8 mouse cellular contexts compared by ENCODE assay signal in the genomic region with DNA sequence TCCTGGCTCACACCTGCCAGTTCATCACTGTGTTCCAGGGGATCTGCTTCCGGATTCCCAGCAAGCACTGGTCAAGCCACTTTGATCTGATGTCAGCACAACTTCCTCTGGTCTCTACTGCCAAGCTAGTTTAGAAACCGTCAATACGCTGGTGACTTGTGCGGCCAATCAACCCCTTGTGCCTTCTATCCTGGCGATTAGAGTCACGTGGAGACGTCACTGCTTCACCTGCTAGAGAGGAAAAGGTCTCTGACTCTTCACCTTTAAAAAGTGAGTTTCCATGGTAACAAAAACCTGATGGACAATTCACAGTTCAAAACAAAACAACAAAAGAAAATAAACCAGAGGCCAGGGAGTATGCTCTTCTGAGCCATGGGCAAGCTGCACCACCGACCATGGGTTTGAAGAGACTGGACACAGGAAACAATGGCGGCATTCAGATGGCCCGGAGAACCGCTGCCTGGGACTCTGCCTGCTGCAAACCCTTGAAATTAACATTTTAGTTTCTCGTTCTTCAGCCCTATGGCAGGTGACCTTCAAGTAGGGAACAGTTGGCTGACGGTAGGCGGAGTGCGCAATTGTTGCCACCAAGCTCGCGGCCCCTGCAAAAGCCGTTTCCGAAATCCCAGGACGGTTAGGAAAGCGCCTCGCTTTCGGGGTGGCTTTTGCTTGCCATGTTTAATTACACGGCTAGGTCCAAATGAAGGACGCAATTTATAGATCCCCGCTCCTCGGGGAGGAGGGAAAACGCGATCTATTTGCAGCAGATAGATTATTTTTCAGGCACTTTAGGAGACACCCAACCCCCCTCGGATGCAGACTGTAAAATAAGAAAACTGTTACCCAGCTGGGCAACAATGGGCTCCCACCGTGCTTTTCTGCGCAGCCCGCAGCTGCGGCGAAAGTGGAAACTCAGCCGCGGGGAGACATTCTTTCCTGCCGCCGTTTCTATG.
A peak's percentile ranks its signal among the peaks of the same experiment; 100 is the strongest.
DNase-seq lines count a peak whose midpoint lies in the region; ATAC-seq and TF ChIP-seq lines count a peak whose summit lies in the region.

No protein-coding gene starts in this region.

- no peak for TF ChIP-seq CTCF in liver, postnatal 0 days (IDR thresholded peaks at IDR 0.05; ENCODE audit: low read depth)

- ATAC-seq in liver, embryonic 12.5 days: no peak
- ATAC-seq in liver, postnatal 0 days: no peak
- ATAC-seq in embryonic facial prominence, embryonic 12.5 days (ENCODE audit: insufficient number of reproducible peaks, insufficient read depth, low FRiP score, low TSS enrichment): no peak
- no peak for ATAC-seq in intestine, embryonic 14.5 days (replicated peaks; ENCODE audit: low FRiP score, low TSS enrichment, low read depth)

- H3K9ac ChIP-seq in liver, embryonic 12.5 days: no peak overlapping the region
- no peak overlapping the region for H3K9ac ChIP-seq in liver, postnatal 0 days (replicated peaks)
- H3K9ac ChIP-seq in embryonic facial prominence, embryonic 12.5 days: no peak overlapping the region
- H3K9ac ChIP-seq in intestine, embryonic 14.5 days (ENCODE audit: low read length): no peak overlapping the region

- no peak for TF ChIP-seq EP300 in liver, postnatal 0 days (IDR thresholded peaks at IDR 0.05; ENCODE audit: low read depth)

- H3K4me2 ChIP-seq in liver, embryonic 12.5 days: peak overlapping the region; percentile 21; the same call in 1 of the 2 replicates
- no peak overlapping the region for H3K4me2 ChIP-seq in liver, postnatal 0 days (ENCODE audit: low read depth, low read length)
- peak overlapping the region; percentile 52 for H3K4me2 ChIP-seq in embryonic facial prominence, embryonic 12.5 days (replicated peaks)
- H3K4me2 ChIP-seq in intestine, embryonic 14.5 days (ENCODE audit: low read length): peak overlapping the region; percentile 44

- WGBS in liver, embryonic 12.5 days (ENCODE audit: insufficient replicate concordance): 10% methylated on average over 39 of the region's 39 CpGs
- WGBS in liver, postnatal 0 days (ENCODE audit: insufficient replicate concordance): 12% methylated on average over 39 of the region's 39 CpGs
- WGBS in embryonic facial prominence, embryonic 12.5 days: 8% methylated on average over 39 of the region's 39 CpGs
- 10% methylated on average over 39 of the region's 39 CpGs for WGBS in intestine, embryonic 14.5 days

- H3K4me1 ChIP-seq in liver, embryonic 12.5 days: no peaks in the 10 kb centered on the region
- no peaks in the 10 kb centered on the region for H3K4me1 ChIP-seq in liver, postnatal 0 days (ENCODE audit: insufficient read depth)
- peaks cover 7% of the 10 kb centered on the region; the same call in 1 of the 2 replicates for H3K4me1 ChIP-seq in embryonic facial prominence, embryonic 12.5 days
- H3K4me1 ChIP-seq in intestine, embryonic 14.5 days (replicated peaks; ENCODE audit: control insufficient read depth, insufficient read depth, low read length): 0 out of 2 replicates have a peak, but pooled peaks cover 5% of the 10 kb centered on the region

- no peak overlapping the region for H3K4me3 ChIP-seq in liver, embryonic 12.5 days
- no peak overlapping the region for H3K4me3 ChIP-seq in liver, postnatal 0 days (ENCODE audit: low read depth, low read length)
- H3K4me3 ChIP-seq in embryonic facial prominence, embryonic 12.5 days: peak overlapping the region; percentile 28
- H3K4me3 ChIP-seq in intestine, embryonic 14.5 days (ENCODE audit: low read depth, low read length): peak overlapping the region; percentile 21

- H3K36me3 ChIP-seq in liver, embryonic 12.5 days: no peaks in the 10 kb centered on the region
- no peaks in the 10 kb centered on the region for H3K36me3 ChIP-seq in liver, postnatal 0 days (replicated peaks; ENCODE audit: insufficient read depth, low read length)
- H3K36me3 ChIP-seq in embryonic facial prominence, embryonic 12.5 days: no peaks in the 10 kb centered on the region
- H3K36me3 ChIP-seq in intestine, embryonic 14.5 days (ENCODE audit: control insufficient read depth, insufficient read depth, low read length): no peaks in the 10 kb centered on the region

- H3K9me3 ChIP-seq in liver, embryonic 12.5 days (replicated peaks): no peaks in the 10 kb centered on the region
- H3K9me3 ChIP-seq in liver, postnatal 0 days (ENCODE audit: low read length): no peaks in the 10 kb centered on the region
- H3K9me3 ChIP-seq in embryonic facial prominence, embryonic 12.5 days: peaks cover 6% of the 10 kb centered on the region; the same call in 1 of the 2 replicates
- peaks cover 4% of the 10 kb centered on the region; the same call in 1 of the 2 replicates for H3K9me3 ChIP-seq in intestine, embryonic 14.5 days (ENCODE audit: control insufficient read depth, low read length)

- H3K27ac ChIP-seq in liver, embryonic 12.5 days: no peak overlapping the region
- no peak overlapping the region for H3K27ac ChIP-seq in liver, postnatal 0 days (ENCODE audit: low read depth)
- H3K27ac ChIP-seq in embryonic facial prominence, embryonic 12.5 days: no peak overlapping the region
- no peak overlapping the region for H3K27ac ChIP-seq in intestine, embryonic 14.5 days (ENCODE audit: low read depth)

- peaks cover 66% of the 10 kb centered on the region for H3K27me3 ChIP-seq in liver, embryonic 12.5 days (replicated peaks)
- H3K27me3 ChIP-seq in liver, postnatal 0 days (ENCODE audit: insufficient read depth, low read length): peaks cover 43% of the 10 kb centered on the region
- H3K27me3 ChIP-seq in embryonic facial prominence, embryonic 12.5 days: peaks cover 70% of the 10 kb centered on the region
- H3K27me3 ChIP-seq in intestine, embryonic 14.5 days (replicated peaks; ENCODE audit: control insufficient read depth, insufficient read depth, low read length): peaks cover 44% of the 10 kb centered on the region

- no peak for DNase-seq in liver, postnatal 0 days
- DNase-seq in intestine, embryonic 14.5 days (ENCODE audit: low spot score): peak; percentile 60
- DNase-seq in retina, postnatal 1 day: peak; percentile 49
- no peak for DNase-seq in urinary bladder, postnatal 36 days (ENCODE audit: low spot score in 2 of 2)
- no peak for DNase-seq in thymus, adult 18-20 months
- DNase-seq in gastrocnemius, postnatal 4 days (ENCODE audit: low spot score in 2 of 2): no peak

Comparison
In these comparisons a context has a peak if more than half of its experiments do, and no peak if none do; other contexts are left out.
1. H3K4me3 ChIP-seq: peak in embryonic facial prominence, embryonic 12.5 days (single experiment) and intestine, embryonic 14.5 days (single experiment); none in liver, embryonic 12.5 days (single experiment) and liver, postnatal 0 days (single experiment).
2. DNase-seq: peak in intestine, embryonic 14.5 days (single experiment) and retina, postnatal 1 day (single experiment); none in liver, postnatal 0 days (single experiment), urinary bladder, postnatal 36 days (0 of 2), thymus, adult 18-20 months (0 of 2) and gastrocnemius, postnatal 4 days (0 of 2).